14 mouse cellular contexts compared by ENCODE assay signal in the genomic region with DNA sequence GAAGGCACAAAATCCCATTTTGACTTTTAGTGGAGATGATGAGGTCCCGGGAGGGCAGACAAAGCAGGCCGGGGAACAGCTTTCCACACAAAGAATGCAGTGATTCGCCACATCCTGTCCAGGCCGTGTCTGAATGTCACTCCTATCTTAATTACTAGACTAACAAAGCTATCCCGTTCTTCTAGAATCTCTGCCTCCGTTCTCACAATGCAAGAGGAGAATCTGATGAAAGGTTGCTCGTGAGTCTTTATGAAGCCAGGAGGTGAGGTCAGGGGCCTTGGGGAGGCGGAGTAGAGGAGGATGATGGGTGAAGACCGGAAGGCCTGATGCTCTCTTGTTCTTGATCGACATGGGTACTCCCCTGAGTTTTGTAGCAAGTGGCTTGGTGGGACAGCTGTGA.
DNase-seq lines count a peak whose midpoint lies in the region; ATAC-seq lines count a peak whose summit lies in the region.
"Had no signal": no experiment of that assay in that cellular context is flagged by ENCODE, and none has a peak within 500 bp of the region (broad histone marks: within the 10 kb centered on the region; RNA-seq: fewer than 3 reads in every experiment).

No protein-coding gene starts in this region.

- H3K27ac ChIP-seq in kidney, embryonic 16.5 days (ENCODE audit: low read length): no peak overlapping the region
- no peak overlapping the region for H3K27ac ChIP-seq in embryonic facial prominence, embryonic 14.5 days (replicated peaks; ENCODE audit: low read depth, low read length)
- H3K27ac ChIP-seq in hindbrain, embryonic 16.5 days (ENCODE audit: low read depth, low read length): peak overlapping the region; percentile 6; the same call in 1 of the 2 replicates
- peak overlapping the region; percentile 75 for H3K27ac ChIP-seq in neural tube, embryonic 11.5 days (ENCODE audit: low read depth, low read length)
- H3K27ac ChIP-seq: limb, embryonic 12.5 days had no signal

- no peaks in the 10 kb centered on the region for H3K4me1 ChIP-seq in kidney, embryonic 16.5 days (ENCODE audit: insufficient read depth, low read length)
- no peaks in the 10 kb centered on the region for H3K4me1 ChIP-seq in embryonic facial prominence, embryonic 14.5 days (ENCODE audit: control insufficient read depth, insufficient read depth, low read length)
- H3K4me1 ChIP-seq in hindbrain, embryonic 16.5 days (ENCODE audit: control insufficient read depth, insufficient read depth, low read depth, low read length): peaks cover 6% of the 10 kb centered on the region
- peaks cover 13% of the 10 kb centered on the region for H3K4me1 ChIP-seq in neural tube, embryonic 11.5 days (ENCODE audit: control insufficient read depth, insufficient read depth, low read length)
- H3K4me1 ChIP-seq: megakaryocyte, embryonic 14.5 days had no signal

- ATAC-seq in kidney, embryonic 16.5 days (ENCODE audit: low FRiP score, low TSS enrichment): no peak
- ATAC-seq in embryonic facial prominence, embryonic 14.5 days (ENCODE audit: low read depth): no peak
- ATAC-seq in hindbrain, embryonic 16.5 days: no peak
- no peak; the same call in 1 of the 2 replicates for ATAC-seq in neural tube, embryonic 11.5 days (ENCODE audit: insufficient read depth, low FRiP score, low TSS enrichment)
- ATAC-seq: CD4-positive, CD25-positive, alpha-beta regulatory T cell, adult 4 months had no signal

- H3K4me2 ChIP-seq in kidney, embryonic 16.5 days (replicated peaks; ENCODE audit: low read depth, low read length): 0 out of 2 replicates have a peak overlapping the region, but pooled peaks have one; percentile 12
- no peak overlapping the region for H3K4me2 ChIP-seq in embryonic facial prominence, embryonic 14.5 days (ENCODE audit: low read depth, low read length)
- H3K4me2 ChIP-seq in hindbrain, embryonic 16.5 days (ENCODE audit: low read length): peak overlapping the region; percentile 4
- no peak overlapping the region; the same call in 1 of the 2 replicates for H3K4me2 ChIP-seq in neural tube, embryonic 11.5 days (ENCODE audit: low read depth)
- H3K4me2 ChIP-seq: limb, embryonic 12.5 days had no signal

- H3K27me3 ChIP-seq in kidney, embryonic 16.5 days (ENCODE audit: insufficient read depth, low read length): no peaks in the 10 kb centered on the region; the same call in 1 of the 2 replicates
- no peaks in the 10 kb centered on the region for H3K27me3 ChIP-seq in embryonic facial prominence, embryonic 14.5 days (replicated peaks; ENCODE audit: control insufficient read depth, insufficient read depth, low read length)
- H3K27me3 ChIP-seq in hindbrain, embryonic 16.5 days (replicated peaks; ENCODE audit: control insufficient read depth, insufficient read depth, low read length): no peaks in the 10 kb centered on the region
- H3K27me3 ChIP-seq in neural tube, embryonic 11.5 days (ENCODE audit: control insufficient read depth, insufficient read depth, low read length): no peaks in the 10 kb centered on the region
- H3K27me3 ChIP-seq: limb, embryonic 12.5 days had no signal

- WGBS in kidney, embryonic 16.5 days: 47% methylated on average over 10 of the region's 10 CpGs
- WGBS in embryonic facial prominence, embryonic 14.5 days: 39% methylated on average over 10 of the region's 10 CpGs
- 23% methylated on average over 10 of the region's 10 CpGs for WGBS in hindbrain, embryonic 16.5 days
- WGBS in neural tube, embryonic 11.5 days: 42% methylated on average over 10 of the region's 10 CpGs

- DNase-seq in kidney, adult 18-20 months: no peak
- DNase-seq in embryonic facial prominence, embryonic 14.5 days (ENCODE audit: low spot score): peak; percentile 20
- peak; percentile 37 for DNase-seq in neural tube, embryonic 11.5 days (ENCODE audit: low spot score)
- no peak for DNase-seq in ovary, postnatal 36 days (ENCODE audit: low spot score)
- DNase-seq in left cerebral cortex, adult 18-20 months (ENCODE audit: low spot score in 2 of 2): no peak
- DNase-seq in cerebellum, adult 8-10 months: no peak
- DNase-seq: adrenal gland, adult 8-10 months; gastrocnemius, postnatal 36 days; lung, adult 2 months had no signal

- no peaks in the 10 kb centered on the region for H3K9me3 ChIP-seq in kidney, embryonic 16.5 days (ENCODE audit: low read length)
- no peaks in the 10 kb centered on the region for H3K9me3 ChIP-seq in embryonic facial prominence, embryonic 14.5 days (ENCODE audit: control insufficient read depth, low read length)
- no peaks in the 10 kb centered on the region for H3K9me3 ChIP-seq in hindbrain, embryonic 16.5 days (ENCODE audit: control insufficient read depth, low read length)
- no peaks in the 10 kb centered on the region for H3K9me3 ChIP-seq in neural tube, embryonic 11.5 days (ENCODE audit: control insufficient read depth, low read length)
- H3K9me3 ChIP-seq: limb, embryonic 12.5 days; megakaryocyte, embryonic 14.5 days had no signal

- no peak overlapping the region for H3K9ac ChIP-seq in kidney, embryonic 16.5 days (replicated peaks; ENCODE audit: low read length)
- H3K9ac ChIP-seq in embryonic facial prominence, embryonic 14.5 days (ENCODE audit: low read depth, low read length): no peak overlapping the region
- H3K9ac ChIP-seq in hindbrain, embryonic 16.5 days (ENCODE audit: low read depth, low read length): peak overlapping the region; percentile 19; the same call in 1 of the 2 replicates
- H3K9ac ChIP-seq in neural tube, embryonic 11.5 days (ENCODE audit: low read length): no peak overlapping the region; the same call in 1 of the 2 replicates
- H3K9ac ChIP-seq: limb, embryonic 12.5 days had no signal

- H3K36me3 ChIP-seq in kidney, embryonic 16.5 days (ENCODE audit: insufficient read depth, low read length): no peaks in the 10 kb centered on the region
- H3K36me3 ChIP-seq in embryonic facial prominence, embryonic 14.5 days (ENCODE audit: control insufficient read depth, insufficient read depth, low read length): no peaks in the 10 kb centered on the region
- no peaks in the 10 kb centered on the region for H3K36me3 ChIP-seq in hindbrain, embryonic 16.5 days (ENCODE audit: control insufficient read depth, insufficient read depth, low read length)
- H3K36me3 ChIP-seq in neural tube, embryonic 11.5 days (ENCODE audit: control insufficient read depth, insufficient read depth, low read length): no peaks in the 10 kb centered on the region
- H3K36me3 ChIP-seq: limb, embryonic 12.5 days had no signal

- no peak overlapping the region for H3K4me3 ChIP-seq in kidney, embryonic 16.5 days (ENCODE audit: low read length)
- H3K4me3 ChIP-seq in embryonic facial prominence, embryonic 14.5 days (ENCODE audit: low read depth, low read length): no peak overlapping the region
- no peak overlapping the region for H3K4me3 ChIP-seq in hindbrain, embryonic 16.5 days (ENCODE audit: low read length)
- H3K4me3 ChIP-seq in neural tube, embryonic 11.5 days (ENCODE audit: low read depth, low read length): no peak overlapping the region
- H3K4me3 ChIP-seq: limb, embryonic 12.5 days; megakaryocyte, embryonic 14.5 days had no signal

Comparison
In these comparisons a context has a peak if more than half of its experiments do, and no peak if none do; other contexts are left out.
1. H3K27ac ChIP-seq: peak in hindbrain, embryonic 16.5 days (single experiment) and neural tube, embryonic 11.5 days (single experiment); none in kidney, embryonic 16.5 days (single experiment) and embryonic facial prominence, embryonic 14.5 days (single experiment).
2. H3K4me2 ChIP-seq: peak in kidney, embryonic 16.5 days (single experiment) and hindbrain, embryonic 16.5 days (single experiment); none in embryonic facial prominence, embryonic 14.5 days (single experiment) and neural tube, embryonic 11.5 days (single experiment).
3. DNase-seq: peak in embryonic facial prominence, embryonic 14.5 days (single experiment) and neural tube, embryonic 11.5 days (single experiment); none in kidney, adult 18-20 months (single experiment), ovary, postnatal 36 days (single experiment), left cerebral cortex, adult 18-20 months (0 of 2) and cerebellum, adult 8-10 months (single experiment).